ENCODE assay signal across 12 mouse cellular contexts in genomic region chr5:113040776-113041175, GRCm38 (mm10). TPM values are rescaled to one million over a fixed set of nuclear protein-coding genes. Genes with fewer than 3 reads are reported as not detected.
DNase-seq lines count a peak whose midpoint lies in the region.
"Had no signal": no experiment of that assay in that cellular context is flagged by ENCODE, and none has a peak within 500 bp of the region (broad histone marks: within the 10 kb centered on the region; RNA-seq: fewer than 3 reads in every experiment).

No protein-coding gene starts in this region.

- no peak overlapping the region for H3K4me3 ChIP-seq in heart, embryonic 10.5 days

- H3K27me3 ChIP-seq in heart, embryonic 10.5 days (ENCODE audit: insufficient read depth, poor library complexity, severe bottlenecking), result no peaks in the 10 kb centered on the region

- peaks cover 3% of the 10 kb centered on the region; the same call in 1 of the 2 replicates for H3K9me3 ChIP-seq in heart, embryonic 10.5 days

- peaks cover 31% of the 10 kb centered on the region for H3K4me1 ChIP-seq in heart, embryonic 10.5 days

- H3K27ac ChIP-seq in heart, embryonic 10.5 days, result peak overlapping the region; percentile 73

- no peaks in the 10 kb centered on the region for H3K36me3 ChIP-seq in heart, embryonic 10.5 days

- no peak for DNase-seq in heart, embryonic 10.5 days (ENCODE audit: low spot score)
- DNase-seq in heart, adult 8-10 months (ENCODE audit: low spot score), result no peak
- DNase-seq in right cerebral cortex, postnatal 14 days, result peak; percentile 48
- no peak for DNase-seq in right cerebral cortex, adult 2 months (ENCODE audit: low spot score in 2 of 2)
- peak; percentile 61 for DNase-seq in heart, postnatal 4 days
- DNase-seq in embryo, embryonic 10 days (ENCODE audit: low spot score), result no peak
- no peak for DNase-seq in c-Kit-positive CD71-positive TER-119-positive erythroid progenitor cells, embryonic 14.5 days (ENCODE audit: low spot score)
- no peak for DNase-seq in ovary, postnatal 36 days (ENCODE audit: low spot score)
- DNase-seq: gastrocnemius, postnatal 25 days had no signal

- 43% methylated on average over 6 of the region's 6 CpGs for WGBS in heart, embryonic 10.5 days

RNA-seq across cellular contexts. Expression of gene Grk3, which starts 25.2 kb away (rescaled TPM):
- polyA plus RNA-seq in heart, embryonic 10.5 days (2016; fragmentation: Nextera tagmentation; extraction: Ambion mirVana), result 10.6 and 13.3 TPM in 2 replicates
- total RNA-seq in heart, adult 8-10 months (2022), result 1 to 10 TPM; 3.5 to 5.2 (median 4.6) TPM
- 10 to 100 TPM; 16.9 to 19.8 TPM for total RNA-seq in heart, postnatal 4 days (2021)

RNA-seq across cellular contexts. Expression of gene Crybb2, which starts 29.1 kb away (rescaled TPM):
- not detected in 2 replicates for polyA plus RNA-seq in heart, embryonic 10.5 days (2016; fragmentation: Nextera tagmentation; extraction: Ambion mirVana)
- total RNA-seq in heart, adult 8-10 months (2022), result not detected
- not detected for total RNA-seq in heart, postnatal 4 days (2021)
- total RNA-seq: ES-E14; gastrocnemius, postnatal 25 days; left cerebral cortex, postnatal 36 days had no signal
- polyA plus RNA-seq: testis, adult 2 months had no signal

RNA-seq across cellular contexts. Expression of gene Crybb3, which starts 40.6 kb away (rescaled TPM):
- 0.71 and 0.87 TPM in 2 replicates for polyA plus RNA-seq in heart, embryonic 10.5 days (2016; fragmentation: Nextera tagmentation; extraction: Ambion mirVana)
- 1 to 10 TPM in 1 of 4 experiments, under 1 TPM in 3; 0.92 to 1.3 (median 0.93) TPM for total RNA-seq in heart, adult 8-10 months (2022)
- 1 to 10 TPM; 1.4 to 1.7 TPM for total RNA-seq in heart, postnatal 4 days (2021)

Comparison
In these comparisons a context has a peak if more than half of its experiments do, and no peak if none do; other contexts are left out.
1. DNase-seq: peak in right cerebral cortex, postnatal 14 days (single experiment) and heart, postnatal 4 days (single experiment); none in heart, embryonic 10.5 days (single experiment), heart, adult 8-10 months (single experiment), right cerebral cortex, adult 2 months (0 of 2), embryo, embryonic 10 days (single experiment), c-Kit-positive CD71-positive TER-119-positive erythroid progenitor cells, embryonic 14.5 days (single experiment) and ovary, postnatal 36 days (single experiment).